In genomic region chrX:75764794-75765328, GRCm38 (mm10) we compare ENCODE assay signal across 8 mouse cellular contexts.
DNase-seq lines count a peak whose midpoint lies in the region; ATAC-seq and TF ChIP-seq lines count a peak whose summit lies in the region.

No protein-coding gene starts in this region.

- WGBS in heart, postnatal 0 days, result 29% methylated on average over 7 of the region's 7 CpGs

- TF ChIP-seq EP300 in heart, postnatal 0 days (IDR thresholded peaks at IDR 0.05; ENCODE audit: low read depth), result no peak

- intact Hi-C loops in heart, postnatal 14 days (cut with DNase I), result no loop called here

- no peak for DNase-seq in heart, postnatal 0 days (ENCODE audit: low spot score)
- DNase-seq in heart, postnatal 14 days, result no peak
- DNase-seq in urinary bladder, postnatal 4 days (ENCODE audit: low spot score in 2 of 2), result no peak
- DNase-seq in ovary, postnatal 36 days (ENCODE audit: low spot score), result no peak
- DNase-seq in gastrocnemius, postnatal 25 days, result no peak

- no peak overlapping the region for H3ac ChIP-seq in myocyte (ENCODE audit: control insufficient read depth, insufficient read length)

- 0 out of 2 replicates have a peak, but pooled peaks have one; percentile 14 for ATAC-seq in heart, postnatal 0 days (ENCODE audit: insufficient read depth, low read depth)
- peak; percentile 10 for ATAC-seq in inflammation-experienced regulatory T-cells, adult 6 months

- TF ChIP-seq POLR2A in myocyte (IDR thresholded peaks at IDR 0.05; ENCODE audit: insufficient read length, low read depth), result no peak

- peak overlapping the region; percentile 80 for H3K27ac ChIP-seq in heart, postnatal 0 days (ENCODE audit: low read depth)
- peak overlapping the region; percentile 39 for H3K27ac ChIP-seq in brown adipose tissue, adult 24 weeks (replicated peaks; ENCODE audit: low read depth, low read length)

- TF ChIP-seq CTCF in heart, postnatal 0 days (IDR thresholded peaks at IDR 0.05; ENCODE audit: low read depth), result no peak

- H3K4me1 ChIP-seq in heart, postnatal 0 days (ENCODE audit: control insufficient read depth, insufficient read depth), result no peaks in the 10 kb centered on the region
- peaks cover 3% of the 10 kb centered on the region for H3K4me1 ChIP-seq in brown adipose tissue, adult 24 weeks (ENCODE audit: control insufficient read depth, insufficient read depth, insufficient read length, low read length)

- H3K36me3 ChIP-seq in heart, postnatal 0 days (replicated peaks; ENCODE audit: control insufficient read depth, insufficient read depth, low read length), result no peaks in the 10 kb centered on the region
- H3K36me3 ChIP-seq in myocyte (ENCODE audit: control insufficient read depth, insufficient read depth), result no peaks in the 10 kb centered on the region

- peaks cover 27% of the 10 kb centered on the region for H3K79me2 ChIP-seq in myocyte (ENCODE audit: control insufficient read depth, insufficient read depth)

- H3K9me3 ChIP-seq in heart, postnatal 0 days (replicated peaks; ENCODE audit: control insufficient read depth, low read length), result no peaks in the 10 kb centered on the region

- H3K27me3 ChIP-seq in heart, postnatal 0 days (ENCODE audit: control insufficient read depth, insufficient read depth, low read length), result no peaks in the 10 kb centered on the region
- H3K27me3 ChIP-seq in myocyte (ENCODE audit: control insufficient read depth, insufficient read depth, insufficient read length), result no peaks in the 10 kb centered on the region

- peak overlapping the region; percentile 67 for H3K4me2 ChIP-seq in heart, postnatal 0 days (ENCODE audit: low read depth, low read length)
- peak overlapping the region; percentile 93 for H3K4me2 ChIP-seq in myocyte (ENCODE audit: low read depth)

- peak overlapping the region; percentile 58 for H3K4me3 ChIP-seq in heart, postnatal 0 days (ENCODE audit: low read depth, low read length)
- H3K4me3 ChIP-seq in brown adipose tissue, adult 24 weeks (ENCODE audit: insufficient read depth, low read depth, low read length), result peak overlapping the region; percentile 92
- peak overlapping the region; percentile 60 for H3K4me3 ChIP-seq in myocyte

- H3K9ac ChIP-seq in heart, postnatal 0 days (replicated peaks; ENCODE audit: low read depth, low read length), result peak overlapping the region; percentile 60

TF ChIP-seq in myocyte, 11 proteins besides CTCF, POLR2A, EP300 and RAD21:
- no peak for TF ChIP-seq TCF3 (IDR thresholded peaks at IDR 0.05; ENCODE audit: insufficient read length, low read depth)
- TF ChIP-seq MYOG (IDR thresholded peaks at IDR 0.05; ENCODE audit: control insufficient read depth in 1 of 3, insufficient read depth in 1 of 3, insufficient read length in 2 of 3, low read depth in 2 of 3), result no peak
- TF ChIP-seq MAX (IDR thresholded peaks at IDR 0.05; ENCODE audit: low read depth), result no peak
- no peak for TF ChIP-seq POLR2AphosphoS2 (IDR thresholded peaks at IDR 0.05; ENCODE audit: insufficient read length, low read depth)
- TF ChIP-seq TCF12 (IDR thresholded peaks at IDR 0.05; ENCODE audit: insufficient read depth, poor library complexity, severe bottlenecking), result no peak
- no peak for TF ChIP-seq SRF (IDR thresholded peaks at IDR 0.05; ENCODE audit: control insufficient read depth, insufficient read length, low read depth)
- TF ChIP-seq CEBPB (IDR thresholded peaks at IDR 0.05; ENCODE audit: insufficient read depth, poor library complexity, severe bottlenecking), result no peak
- TF ChIP-seq E2F4 (IDR thresholded peaks at IDR 0.05; ENCODE audit: insufficient read depth), result no peak
- no peak for TF ChIP-seq REST (IDR thresholded peaks at IDR 0.05; ENCODE audit: insufficient read depth, insufficient read length)
- TF ChIP-seq USF1 (IDR thresholded peaks at IDR 0.05; ENCODE audit: low read depth), result no peak
- no peak for TF ChIP-seq MYOD1 (IDR thresholded peaks at IDR 0.05; ENCODE audit: control insufficient read depth in 1 of 3, insufficient read length in 2 of 3, low read depth in 2 of 3)
